Mouse (Mus musculus) erythroblast, embryonic 14.5 days (primary cell): ENCODE results near the gene Olfr617.
"Not testable (repeated sequence)": the region's sequence is repeated elsewhere in the genome, so short reads cannot be mapped to it uniquely, and the experiment has no call there.

Experiments
- GATA1 ChIP-seq: IDR thresholded peaks from 2 replicates; pipeline ENCODE4 v1.6.1; 2012; ENCODE audit warnings: low read length, inconsistent platforms, mixed read lengths
- TAL1 ChIP-seq: IDR thresholded peaks from 3 replicates; pipeline ENCODE4 v1.6.1; 2012; ENCODE audit warnings: low read length, inconsistent platforms, mixed read lengths

DNA sequence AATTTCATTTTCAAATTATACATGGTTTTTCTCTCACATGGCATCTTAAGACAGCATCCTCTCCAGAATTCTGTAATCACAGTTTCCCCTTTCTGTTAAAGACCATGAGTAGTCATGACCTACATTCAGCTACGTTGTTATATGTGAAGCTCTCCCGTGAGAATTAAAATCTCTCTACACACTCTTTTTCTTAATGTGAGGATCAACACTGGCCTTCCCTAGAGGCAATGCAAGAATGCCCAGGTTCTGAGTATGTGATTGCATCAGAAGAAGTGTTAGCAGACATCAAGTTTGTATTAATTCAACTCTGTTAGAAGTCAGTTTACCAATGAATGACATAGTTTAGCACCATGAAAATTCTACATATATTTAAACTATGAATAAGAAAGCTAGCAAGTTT is 30.2 kb upstream of the Olfr617 start, which contains the start of gene Olfr612:
- TF ChIP-seq GATA1, TAL1: not testable (repeated sequence)
